Mouse (Mus musculus) layer of hippocampus, adult 2 months (tissue): Measurements from ENCODE around the gene C5ar1. TPM values are rescaled to one million over a fixed set of nuclear protein-coding genes. Genes with fewer than 3 reads are reported as not detected.
"Not testable (repeated sequence)": the region's sequence is repeated elsewhere in the genome, so short reads cannot be mapped to it uniquely, and the experiment has no call there.

Experiments used
- DNase-seq, 2 experiments: peaks; one replicate each; pipeline ENCODE4 v3.0.0; 2022; ENCODE audit warnings: low spot score in 2 of 2
- H3K27ac ChIP-seq: fragments of 200-600 bp; 2 replicates; pipeline ENCODE4 v1.8.1; 2022
- H3K4me3 ChIP-seq: fragments of 200-600 bp; 2 replicates; pipeline ENCODE4 v1.8.1; 2022; ENCODE audit warnings: mild to moderate bottlenecking
- CTCF ChIP-seq: fragments of 200-600 bp; conservative IDR thresholded peaks from 2 replicates; pipeline ENCODE4 v1.8.1; 2022; ENCODE audit warnings: antibody characterized with exemption, mild to moderate bottlenecking, moderate library complexity
- total RNA-seq, 2 experiments: library from RNA; stranded (reverse); gene quantifications; 2 replicates each; pipeline ENCODE4 v1.2.3; 2021

The C5ar1 gene
- total RNA-seq, 2 experiments from 2014 or later = 0.90 to 2.6 TPM

GRCm38 (mm10) chr7:16265856-16266255 is 6.5 kb upstream of the C5ar1 start:
- DNase-seq = no peak
- no peak overlapping the region for H3K4me3 ChIP-seq
- H3K27ac ChIP-seq = no peak overlapping the region
- no peak for TF ChIP-seq CTCF

GRCm38 (mm10) chr7:16263843-16264242 is 4.5 kb upstream of the C5ar1 start:
- no peak overlapping the region for H3K27ac ChIP-seq
- no peak for DNase-seq
- no peak overlapping the region for H3K4me3 ChIP-seq
- no peak for TF ChIP-seq CTCF

GRCm38 (mm10) chr7:16263015-16263787 is 3.9 kb upstream of the C5ar1 start:
- peak; percentile 80 for TF ChIP-seq CTCF
- peak; percentile 62 to 79 for DNase-seq
- no peak overlapping the region for H3K27ac ChIP-seq
- no peak overlapping the region for H3K4me3 ChIP-seq

- TF ChIP-seq CTCF = no peak
- no peak overlapping the region for H3K27ac ChIP-seq
- no peak overlapping the region for H3K4me3 ChIP-seq
- DNase-seq = no peak
Observed at GRCm38 (mm10) chr7:16261097-16261496, 1.8 kb upstream of the C5ar1 start.

- TF ChIP-seq CTCF = no peak
- DNase-seq = no peak
- no peak overlapping the region for H3K27ac ChIP-seq
- no peak overlapping the region for H3K4me3 ChIP-seq
Observed at GRCm38 (mm10) chr7:16257830-16258229, 1.5 kb downstream of the C5ar1 start.

GRCm38 (mm10) chr7:16255963-16256362 is 3.4 kb downstream of the C5ar1 start:
- not testable (repeated sequence) for H3K27ac ChIP-seq, H3K4me3 ChIP-seq, DNase-seq

GRCm38 (mm10) chr7:16254195-16254594 is 5.1 kb downstream of the C5ar1 start:
- no peak for TF ChIP-seq CTCF
- DNase-seq = no peak
- H3K4me3 ChIP-seq = no peak overlapping the region
- H3K27ac ChIP-seq = no peak overlapping the region

GRCm38 (mm10) chr7:16250687-16251086 is 8.7 kb downstream of the C5ar1 start:
- DNase-seq = no peak
- H3K4me3 ChIP-seq = no peak overlapping the region

GRCm38 (mm10) chr7:16245958-16246357 is 13.4 kb downstream of the C5ar1 start:
- DNase-seq = no peak
- no peak overlapping the region for H3K4me3 ChIP-seq
- no peak for TF ChIP-seq CTCF
- H3K27ac ChIP-seq = no peak overlapping the region

More at GRCm38 (mm10) chr7:16250687-16251086, 8.7 kb downstream of the C5ar1 start:
- TF ChIP-seq CTCF = no peak
- H3K27ac ChIP-seq = no peak overlapping the region

GRCm38 (mm10) chr7:16244067-16244466 is 15.3 kb downstream of the C5ar1 start, which contains the start of gene C5ar2:
Gene C5ar2, minus strand, starts transcription at chr7:16244154.
- DNase-seq = no peak
- H3K27ac ChIP-seq = peak within 1 kb of the TSS; percentile 39; the same call in 1 of the 2 replicates
- no peak for TF ChIP-seq CTCF

GRCm38 (mm10) chr7:16242198-16242597 is 17.1 kb downstream of the C5ar1 start:
- H3K4me3 ChIP-seq = no peak overlapping the region
- no peak for TF ChIP-seq CTCF
- no peak overlapping the region for H3K27ac ChIP-seq
- DNase-seq = no peak

More at GRCm38 (mm10) chr7:16244067-16244466, 15.3 kb downstream of the C5ar1 start, which contains the start of gene C5ar2:
- H3K4me3 ChIP-seq = no peak within 1 kb of the TSS

GRCm38 (mm10) chr7:16241787-16242186 is 17.6 kb downstream of the C5ar1 start:
- no peak overlapping the region for H3K27ac ChIP-seq
- peak; percentile 19; the same call in 1 of the 2 replicates for TF ChIP-seq CTCF

GRCm38 (mm10) chr7:16240978-16241303 is 18.4 kb downstream of the C5ar1 start:
- H3K4me3 ChIP-seq = no peak overlapping the region
- TF ChIP-seq CTCF = no peak
- H3K27ac ChIP-seq = no peak overlapping the region
- no peak for DNase-seq

More at GRCm38 (mm10) chr7:16241787-16242186, 17.6 kb downstream of the C5ar1 start:
- DNase-seq = no peak
- no peak overlapping the region for H3K4me3 ChIP-seq
